Mouse (Mus musculus): ENCODE results near the gene Naa35. TPM values are rescaled to one million over a fixed set of nuclear protein-coding genes. Genes with fewer than 3 reads are reported as not detected.

Gene Naa35
- polyA plus RNA-seq, 1 experiment: 78.4 TPM

GRCm38 (mm10) chr13:59552751-59553150, 32.3 kb upstream of the Naa35 start:
- Histone ChIP-seq H3K4me1 (ENCODE audit: control insufficient read depth, insufficient read depth, low read length) (peaks cover 8% of the 10 kb centered on the region), H3K4me3 (ENCODE audit: insufficient read depth, low read length) (no peak overlapping the region), H3K27ac (ENCODE audit: insufficient read depth, low read length) (no peak overlapping the region)
- TF ChIP-seq POLR2A (IDR thresholded peaks at IDR 0.05; ENCODE audit: extremely low read depth, insufficient read depth, low read length) (no peak), CTCF (IDR thresholded peaks at IDR 0.05; ENCODE audit: extremely low read depth, insufficient read depth, low read length) (no peak)

- TF ChIP-seq POLR2A (IDR thresholded peaks at IDR 0.05; ENCODE audit: extremely low read depth, insufficient read depth, low read length) (no peak), CTCF (IDR thresholded peaks at IDR 0.05; ENCODE audit: extremely low read depth, insufficient read depth, low read length) (no peak)
- Histone ChIP-seq H3K27ac (ENCODE audit: insufficient read depth, low read length) (no peak overlapping the region), H3K4me3 (ENCODE audit: insufficient read depth, low read length) (peak overlapping the region; percentile 73), H3K4me1 (ENCODE audit: control insufficient read depth, insufficient read depth, low read length) (peaks cover 6% of the 10 kb centered on the region)
Measured at GRCm38 (mm10) chr13:59554772-59555505, 30.1 kb upstream of the Naa35 start.

DNA sequence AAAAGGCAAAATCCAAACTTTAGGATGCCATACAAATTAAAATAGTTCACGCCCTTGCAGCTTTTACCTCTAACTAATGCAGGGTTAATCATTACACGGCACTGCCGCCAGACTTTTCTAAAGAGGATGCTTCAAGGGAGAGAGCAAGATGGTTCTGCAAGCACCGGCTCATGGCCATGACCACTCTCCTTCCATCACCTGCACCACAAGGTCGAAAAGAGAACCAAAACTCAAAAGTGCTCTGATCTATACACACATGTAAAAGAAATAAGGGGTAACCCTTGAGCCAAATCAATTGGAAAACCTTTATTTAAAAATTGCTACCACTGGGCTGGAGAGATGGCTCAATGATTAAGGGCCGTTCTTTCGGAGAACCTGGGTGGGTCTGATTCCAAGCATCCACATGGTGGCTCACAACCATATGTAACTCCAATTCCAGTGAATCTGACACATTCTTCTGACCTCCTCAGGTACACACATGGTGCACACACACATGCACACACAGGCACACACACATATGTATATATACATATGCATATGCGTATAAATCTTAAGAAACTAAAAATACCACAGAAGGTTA, 29.4 kb upstream of the Naa35 start:
- H3K4me1 ChIP-seq (ENCODE audit: control insufficient read depth, insufficient read depth, low read length): peaks cover 6% of the 10 kb centered on the region
- no peak overlapping the region for H3K27ac ChIP-seq (ENCODE audit: insufficient read depth, low read length)
- peak overlapping the region; percentile 73 for H3K4me3 ChIP-seq (ENCODE audit: insufficient read depth, low read length)
- no peak for TF ChIP-seq POLR2A (IDR thresholded peaks at IDR 0.05; ENCODE audit: extremely low read depth, insufficient read depth, low read length)
- no peak for TF ChIP-seq CTCF (IDR thresholded peaks at IDR 0.05; ENCODE audit: extremely low read depth, insufficient read depth, low read length)

- no peak for TF ChIP-seq CTCF (IDR thresholded peaks at IDR 0.05; ENCODE audit: extremely low read depth, insufficient read depth, low read length)
- TF ChIP-seq POLR2A (IDR thresholded peaks at IDR 0.05; ENCODE audit: extremely low read depth, insufficient read depth, low read length): no peak
- Histone ChIP-seq H3K4me1 (ENCODE audit: control insufficient read depth, insufficient read depth, low read length) (peaks cover 6% of the 10 kb centered on the region), H3K27ac (ENCODE audit: insufficient read depth, low read length) (peak overlapping the region; percentile 86), H3K4me3 (ENCODE audit: insufficient read depth, low read length) (peak overlapping the region; percentile 73)
Measured at GRCm38 (mm10) chr13:59556670-59557069, 28.4 kb upstream of the Naa35 start.

- TF ChIP-seq CTCF (IDR thresholded peaks at IDR 0.05; ENCODE audit: extremely low read depth, insufficient read depth, low read length) (no peak), POLR2A (IDR thresholded peaks at IDR 0.05; ENCODE audit: extremely low read depth, insufficient read depth, low read length) (peak; percentile 58)
Measured at GRCm38 (mm10) chr13:59557185-59557985, 27.7 kb upstream of the Naa35 start.

DNA sequence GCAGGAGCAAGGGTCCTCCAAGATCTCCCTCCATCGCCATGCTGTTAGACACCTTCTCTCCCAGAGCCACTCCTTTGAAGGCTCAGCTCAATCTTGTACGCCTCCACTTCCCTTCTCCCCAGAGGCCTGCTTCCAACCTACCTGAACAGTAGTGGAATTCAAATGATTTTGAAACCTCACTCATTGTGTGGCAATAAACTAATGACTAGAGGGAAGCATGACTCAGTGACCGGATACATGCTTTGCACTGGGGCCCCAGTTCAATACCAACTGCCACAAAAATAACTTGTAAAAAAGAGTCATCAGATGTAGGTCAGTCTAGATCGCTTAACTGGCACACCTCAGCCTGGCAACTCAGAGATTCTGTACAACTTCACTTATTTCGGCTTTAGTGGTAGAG, 26.3 kb upstream of the Naa35 start:
- Histone ChIP-seq H3K4me1 (ENCODE audit: control insufficient read depth, insufficient read depth, low read length) (peaks cover 7% of the 10 kb centered on the region; the same call in 1 of the 2 replicates), H3K27ac (ENCODE audit: insufficient read depth, low read length) (no peak overlapping the region), H3K4me3 (ENCODE audit: insufficient read depth, low read length) (no peak overlapping the region)
- TF ChIP-seq CTCF (IDR thresholded peaks at IDR 0.05; ENCODE audit: extremely low read depth, insufficient read depth, low read length) (no peak), POLR2A (IDR thresholded peaks at IDR 0.05; ENCODE audit: extremely low read depth, insufficient read depth, low read length) (no peak)

More at GRCm38 (mm10) chr13:59557185-59557985, 27.7 kb upstream of the Naa35 start:
- Histone ChIP-seq H3K4me1 (ENCODE audit: control insufficient read depth, insufficient read depth, low read length) (peaks cover 6% of the 10 kb centered on the region), H3K27ac (ENCODE audit: insufficient read depth, low read length) (peak overlapping the region; percentile 86), H3K4me3 (ENCODE audit: insufficient read depth, low read length) (peak overlapping the region; percentile 73)

DNA sequence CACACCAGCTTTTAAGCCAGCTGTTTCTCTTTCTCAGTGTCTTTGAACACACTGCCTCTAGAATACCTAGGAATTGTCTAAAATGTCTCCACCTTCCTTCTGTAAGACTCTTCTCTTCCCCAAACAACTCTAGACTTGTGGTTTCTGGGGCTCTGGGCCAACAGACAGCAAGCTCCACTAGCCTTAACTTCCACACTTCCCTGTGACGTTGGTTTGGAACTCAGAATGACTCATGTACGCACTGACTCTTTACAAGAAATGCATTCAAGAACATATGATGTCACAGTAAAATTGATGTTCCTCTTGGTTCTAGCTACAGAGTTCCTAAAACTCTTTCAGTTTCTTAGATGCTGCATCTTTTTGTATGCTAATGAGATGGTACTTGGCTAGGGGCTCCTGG, 22.6 kb upstream of the Naa35 start:
- Histone ChIP-seq H3K27ac (ENCODE audit: insufficient read depth, low read length) (no peak overlapping the region), H3K4me3 (ENCODE audit: insufficient read depth, low read length) (no peak overlapping the region), H3K4me1 (ENCODE audit: control insufficient read depth, insufficient read depth, low read length) (0 out of 2 replicates have a peak, but pooled peaks cover 4% of the 10 kb centered on the region)
- TF ChIP-seq POLR2A (IDR thresholded peaks at IDR 0.05; ENCODE audit: extremely low read depth, insufficient read depth, low read length) (no peak), CTCF (IDR thresholded peaks at IDR 0.05; ENCODE audit: extremely low read depth, insufficient read depth, low read length) (no peak)

DNA sequence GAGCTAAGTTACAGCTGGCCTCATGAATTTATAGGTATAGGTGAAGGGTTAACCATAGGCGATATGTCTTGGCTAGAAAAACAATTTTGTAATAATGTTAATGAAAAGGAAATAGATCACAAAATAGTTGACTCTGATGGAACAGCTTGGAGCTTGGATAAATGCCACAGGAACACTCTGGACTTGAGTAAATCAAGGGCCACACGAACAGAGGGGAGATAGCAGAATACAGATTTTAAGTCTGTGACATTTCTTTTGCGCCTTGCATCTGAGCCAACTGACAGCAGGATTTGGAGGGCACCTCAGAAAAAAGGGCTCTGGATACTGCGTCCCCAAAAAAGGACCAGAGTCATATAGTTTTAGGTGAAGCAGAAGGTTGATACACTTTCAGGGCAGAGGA, 20.6 kb upstream of the Naa35 start:
- Histone ChIP-seq H3K4me3 (ENCODE audit: insufficient read depth, low read length) (no peak overlapping the region), H3K4me1 (ENCODE audit: control insufficient read depth, insufficient read depth, low read length) (0 out of 2 replicates have a peak, but pooled peaks cover 2% of the 10 kb centered on the region), H3K27ac (ENCODE audit: insufficient read depth, low read length) (no peak overlapping the region)
- no peak for TF ChIP-seq POLR2A (IDR thresholded peaks at IDR 0.05; ENCODE audit: extremely low read depth, insufficient read depth, low read length)
- TF ChIP-seq CTCF (IDR thresholded peaks at IDR 0.05; ENCODE audit: extremely low read depth, insufficient read depth, low read length): no peak

GRCm38 (mm10) chr13:59564923-59565322, 20.1 kb upstream of the Naa35 start:
- H3K4me3 ChIP-seq (ENCODE audit: insufficient read depth, low read length): no peak overlapping the region

More at GRCm38 (mm10) chr13:59564923-59565322, 20.1 kb upstream of the Naa35 start:
- no peak overlapping the region for H3K27ac ChIP-seq (ENCODE audit: insufficient read depth, low read length)
- 0 out of 2 replicates have a peak, but pooled peaks cover 2% of the 10 kb centered on the region for H3K4me1 ChIP-seq (ENCODE audit: control insufficient read depth, insufficient read depth, low read length)
- no peak for TF ChIP-seq POLR2A (IDR thresholded peaks at IDR 0.05; ENCODE audit: extremely low read depth, insufficient read depth, low read length)
- TF ChIP-seq CTCF (IDR thresholded peaks at IDR 0.05; ENCODE audit: extremely low read depth, insufficient read depth, low read length): no peak
